Mouse (Mus musculus) liver, embryonic 11.5 days (tissue): ENCODE measurements at regions not wholly inside any gene's neighbourhood (a gene's known extent, or its start where the extent isn't known, plus 50 kb on each side); places are given as distances from the start of the nearest gene placed in this dataset.

Source experiments
- ATAC-seq: fragments of 200-750 bp; cut with Nextera tagmentation; replicated peaks from 2 replicates; pipeline ENCODE4 v1.8.0; 2017; ENCODE audit warnings: moderate number of reproducible peaks, mild to moderate bottlenecking, moderate TSS enrichment, moderate library complexity; ENCODE audit not compliant: low FRiP score
- DNase-seq: peaks from one replicate; pipeline ENCODE4 v3.0.0-alpha.2; 2017; ENCODE audit warnings: low spot score
- H3K27ac ChIP-seq: fragments of 300-500 bp; sonication (generic); 2 replicates; pipeline ENCODE4 v1.5.1; 2014; ENCODE audit warnings: mild to moderate bottlenecking, low read depth, low read length, control low read depth
- H3K27me3 ChIP-seq: fragments of 300-500 bp; sonication (generic); replicated peaks from 2 replicates; pipeline ENCODE4 v1.6.1; 2014; ENCODE audit warnings: low read length, mixed read lengths; ENCODE audit not compliant: control insufficient read depth, insufficient read depth
- H3K36me3 ChIP-seq: fragments of 300-500 bp; sonication (generic); 2 replicates; pipeline ENCODE4 v1.6.1; 2014; ENCODE audit warnings: mild to moderate bottlenecking, low read length, moderate library complexity, mixed read lengths; ENCODE audit not compliant: control insufficient read depth, insufficient read depth
- H3K4me1 ChIP-seq: fragments of 300-500 bp; sonication (generic); replicated peaks from 2 replicates; pipeline ENCODE4 v1.6.1; 2014; ENCODE audit warnings: low read length, mixed read lengths; ENCODE audit not compliant: control insufficient read depth, insufficient read depth
- H3K4me2 ChIP-seq: fragments of 300-500 bp; sonication (generic); 2 replicates; pipeline ENCODE4 v1.6.1; 2014; ENCODE audit warnings: mild to moderate bottlenecking, control low read depth, moderate library complexity
- H3K4me3 ChIP-seq: fragments of 300-500 bp; sonication (generic); 2 replicates; pipeline ENCODE4 v1.5.1; 2014; ENCODE audit warnings: low read depth, low read length, control low read depth
- H3K9ac ChIP-seq: fragments of 300-500 bp; sonication (generic); 2 replicates; pipeline ENCODE4 v1.6.1; 2014; ENCODE audit warnings: low read depth, low read length, control low read depth
- H3K9me3 ChIP-seq: fragments of 300-500 bp; sonication (generic); 2 replicates; pipeline ENCODE4 v1.6.1; 2016; ENCODE audit warnings: low read length, inconsistent platforms, mixed read lengths; ENCODE audit not compliant: control insufficient read depth
- WGBS: fragments of 180-500 bp; shearing (Covaris S2); extraction: QIAGEN DNeasy Blood & Tissue Kit; methylation state at CpG from one replicate; pipeline ENCODE4 v1.1.7; 2014; 5-methylcytosine and 5-hydroxymethylcytosine counted together

- no peaks in the 10 kb centered on the region for H3K27me3 ChIP-seq
- DNase-seq (no peak), ATAC-seq (no peak)
- H3K36me3 ChIP-seq: no peaks in the 10 kb centered on the region
- 87% methylated on average over 7 of the region's 7 CpGs for WGBS
- H3K9ac ChIP-seq: no peak overlapping the region
- H3K4me3 ChIP-seq: no peak overlapping the region
- H3K4me2 ChIP-seq: no peak overlapping the region
- no peaks in the 10 kb centered on the region for H3K4me1 ChIP-seq
- no peak overlapping the region for H3K27ac ChIP-seq
- H3K9me3 ChIP-seq: no peaks in the 10 kb centered on the region
Measured at GRCm38 (mm10) chr13:107462791-107463190, 440.9 kb upstream of the Kif2a start.

GRCm38 (mm10) chr13:107461048-107461912 lies 439.4 kb upstream of the Kif2a start:
- no peak overlapping the region for H3K4me3 ChIP-seq
- no peaks in the 10 kb centered on the region for H3K27me3 ChIP-seq
- WGBS: 24% methylated on average over 16 of the region's 16 CpGs
- H3K4me2 ChIP-seq: peak overlapping the region; percentile 45
- no peak for DNase-seq
- no peaks in the 10 kb centered on the region for H3K4me1 ChIP-seq
- ATAC-seq: peak; percentile 57
- H3K9ac ChIP-seq: no peak overlapping the region
- H3K9me3 ChIP-seq: no peaks in the 10 kb centered on the region
- no peaks in the 10 kb centered on the region for H3K36me3 ChIP-seq
- H3K27ac ChIP-seq: no peak overlapping the region

GRCm38 (mm10) chr13:107458730-107459129 lies 436.8 kb upstream of the Kif2a start:
- Histone ChIP-seq H3K4me2 (no peak overlapping the region), H3K27ac (no peak overlapping the region), H3K4me1 (no peaks in the 10 kb centered on the region), H3K4me3 (no peak overlapping the region), H3K9me3 (no peaks in the 10 kb centered on the region), H3K9ac (no peak overlapping the region), H3K27me3 (no peaks in the 10 kb centered on the region), H3K36me3 (no peaks in the 10 kb centered on the region)
- ATAC-seq: no peak
- 87% methylated on average over 4 of the region's 4 CpGs for WGBS
- no peak for DNase-seq

- ATAC-seq (no peak), DNase-seq (no peak)
- H3K9me3 ChIP-seq: no peaks in the 10 kb centered on the region
- H3K9ac ChIP-seq: no peak overlapping the region
- H3K27me3 ChIP-seq: no peaks in the 10 kb centered on the region
- H3K4me2 ChIP-seq: no peak overlapping the region
- H3K4me3 ChIP-seq: no peak overlapping the region
- no peaks in the 10 kb centered on the region for H3K36me3 ChIP-seq
- 76% methylated on average over 10 of the region's 10 CpGs for WGBS
- no peak overlapping the region for H3K27ac ChIP-seq
- no peaks in the 10 kb centered on the region for H3K4me1 ChIP-seq
Measured at GRCm38 (mm10) chr13:107457270-107457669, 435.3 kb upstream of the Kif2a start.

- H3K4me1 ChIP-seq: no peaks in the 10 kb centered on the region
- 58% methylated on average over 2 of the region's 2 CpGs for WGBS
- no peaks in the 10 kb centered on the region for H3K27me3 ChIP-seq
- no peak overlapping the region for H3K27ac ChIP-seq
- no peak overlapping the region for H3K4me3 ChIP-seq
- ATAC-seq (no peak), DNase-seq (no peak)
- H3K36me3 ChIP-seq: no peaks in the 10 kb centered on the region
- no peaks in the 10 kb centered on the region for H3K9me3 ChIP-seq
- H3K4me2 ChIP-seq: no peak overlapping the region
- H3K9ac ChIP-seq: no peak overlapping the region
Measured at GRCm38 (mm10) chr13:107456394-107456793, 434.5 kb upstream of the Kif2a start.

GRCm38 (mm10) chr13:107449598-107450179 lies 427.8 kb upstream of the Kif2a start:
- no peak overlapping the region for H3K4me3 ChIP-seq
- no peak for ATAC-seq
- no peak overlapping the region for H3K4me2 ChIP-seq
- H3K9me3 ChIP-seq: no peaks in the 10 kb centered on the region
- H3K36me3 ChIP-seq: no peaks in the 10 kb centered on the region
- no peak for DNase-seq
- WGBS: 74% methylated on average over 11 of the region's 11 CpGs
- H3K9ac ChIP-seq: no peak overlapping the region
- no peaks in the 10 kb centered on the region for H3K4me1 ChIP-seq
- H3K27me3 ChIP-seq: no peaks in the 10 kb centered on the region
- H3K27ac ChIP-seq: no peak overlapping the region

- no peaks in the 10 kb centered on the region for H3K4me1 ChIP-seq
- DNase-seq (no peak), ATAC-seq (no peak)
- 67% methylated on average over 2 of the region's 2 CpGs for WGBS
- H3K27ac ChIP-seq: no peak overlapping the region
- H3K9me3 ChIP-seq: no peaks in the 10 kb centered on the region
- no peaks in the 10 kb centered on the region for H3K36me3 ChIP-seq
- no peaks in the 10 kb centered on the region for H3K27me3 ChIP-seq
- H3K9ac ChIP-seq: no peak overlapping the region
- H3K4me2 ChIP-seq: no peak overlapping the region
- no peak overlapping the region for H3K4me3 ChIP-seq
Measured at GRCm38 (mm10) chr13:107447813-107448212, 425.9 kb upstream of the Kif2a start.

GRCm38 (mm10) chr13:107419363-107420155 lies 397.6 kb upstream of the Kif2a start:
- Histone ChIP-seq H3K27me3 (no peaks in the 10 kb centered on the region), H3K4me1 (no peaks in the 10 kb centered on the region), H3K4me2 (no peak overlapping the region), H3K36me3 (no peaks in the 10 kb centered on the region), H3K27ac (no peak overlapping the region), H3K9me3 (no peaks in the 10 kb centered on the region), H3K4me3 (no peak overlapping the region), H3K9ac (no peak overlapping the region)
- no peak for ATAC-seq
- no peak for DNase-seq
- 61% methylated on average over 3 of the region's 3 CpGs for WGBS
